Mouse (Mus musculus) liver, embryonic 14.5 days (tissue): Measurements from ENCODE around the gene Tefm.

Source experiments
- CTCF ChIP-seq: IDR thresholded peaks from 2 replicates; pipeline ENCODE4 v1.5.1; 2016; ENCODE audit warnings: antibody characterized with exemption, low read depth, control low read depth
- EP300 ChIP-seq: IDR thresholded peaks from 2 replicates; pipeline ENCODE4 v1.6.1; 2016; ENCODE audit warnings: antibody characterized with exemption, low read depth

DNA sequence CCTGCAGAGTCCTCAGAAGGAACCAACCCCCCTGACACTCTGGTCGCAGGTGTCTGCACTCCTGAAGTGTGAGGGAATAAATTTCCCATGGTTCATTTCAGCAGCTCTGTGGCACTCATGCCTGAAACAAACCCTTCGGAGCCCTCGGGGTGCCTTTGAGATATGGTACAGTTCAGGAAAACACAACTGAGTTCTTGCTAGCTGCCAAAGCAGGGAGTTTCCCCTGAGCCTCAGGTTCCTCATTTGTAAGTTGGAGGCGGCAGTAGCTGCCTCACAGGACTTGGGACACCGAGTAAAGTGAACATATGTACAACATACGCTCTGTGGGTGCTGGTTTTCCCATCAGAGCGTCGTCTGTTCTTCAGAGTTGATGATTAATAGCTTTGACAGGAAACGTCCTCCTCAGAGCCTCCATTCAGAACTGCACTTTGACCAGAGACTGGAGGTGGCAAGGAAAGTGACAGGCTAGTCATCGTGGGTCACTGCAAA lies 3.9 kb upstream of the Tefm start:
- no peak for TF ChIP-seq CTCF
- TF ChIP-seq EP300: no peak
